ENCODE assay signal across 9 mouse cellular contexts in genomic region chr5:125174726-125175672, GRCm38 (mm10). TPM values are rescaled to one million over a fixed set of nuclear protein-coding genes. Genes with fewer than 3 reads are reported as not detected.
DNase-seq lines count a peak whose midpoint lies in the region; ATAC-seq and TF ChIP-seq lines count a peak whose summit lies in the region.
"Had no signal": no experiment of that assay in that cellular context is flagged by ENCODE, and none has a peak within 500 bp of the region (broad histone marks: within the 10 kb centered on the region; RNA-seq: fewer than 3 reads in every experiment).

No protein-coding gene starts in this region.

- H3K9ac ChIP-seq in forebrain, embryonic 16.5 days (replicated peaks; ENCODE audit: low read depth, low read length): peak overlapping the region; percentile 27; the same call in 1 of the 2 replicates
- no peak overlapping the region for H3K9ac ChIP-seq in lung, embryonic 16.5 days (ENCODE audit: low read length)
- H3K9ac ChIP-seq: liver, embryonic 14.5 days had no signal

- no peaks in the 10 kb centered on the region for H3K9me3 ChIP-seq in forebrain, embryonic 16.5 days (ENCODE audit: control insufficient read depth, low read length)
- no peaks in the 10 kb centered on the region for H3K9me3 ChIP-seq in lung, embryonic 16.5 days (ENCODE audit: control insufficient read depth, low read length)

- DNase-seq in frontal cortex, adult 2 months (ENCODE audit: extremely low spot score in 1 of 2, low spot score in 1 of 2): peak; percentile 51 to 78
- DNase-seq in adrenal gland, adult 2 months: peak; percentile 94
- peak; percentile 82 for DNase-seq in kidney, adult 18-20 months
- no peak for DNase-seq in c-Kit-positive CD71-positive TER-119-positive erythroid progenitor cells, embryonic 14.5 days (ENCODE audit: low spot score)

- H3K4me3 ChIP-seq in forebrain, embryonic 16.5 days (replicated peaks; ENCODE audit: low read length): no peak overlapping the region
- no peak overlapping the region for H3K4me3 ChIP-seq in lung, embryonic 16.5 days (ENCODE audit: low read length)
- no peak overlapping the region for H3K4me3 ChIP-seq in testis, adult 2 months (ENCODE audit: control insufficient read depth, low read depth, low read length)

- no peaks in the 10 kb centered on the region for H3K36me3 ChIP-seq in forebrain, embryonic 16.5 days (ENCODE audit: control insufficient read depth, insufficient read depth)
- H3K36me3 ChIP-seq in lung, embryonic 16.5 days (ENCODE audit: control insufficient read depth, insufficient read depth, low read length): no peaks in the 10 kb centered on the region
- no peaks in the 10 kb centered on the region for H3K36me3 ChIP-seq in testis, adult 2 months (ENCODE audit: control insufficient read depth, insufficient read depth, low read length)

- H3K27me3 ChIP-seq in forebrain, embryonic 16.5 days (replicated peaks; ENCODE audit: control insufficient read depth, insufficient read depth, low read length): no peaks in the 10 kb centered on the region
- H3K27me3 ChIP-seq in lung, embryonic 16.5 days (ENCODE audit: control insufficient read depth, insufficient read depth, low read depth, low read length): no peaks in the 10 kb centered on the region
- H3K27me3 ChIP-seq in testis, adult 2 months (ENCODE audit: control insufficient read depth, insufficient read depth, low read length): no peaks in the 10 kb centered on the region

- H3K4me1 ChIP-seq in forebrain, embryonic 16.5 days (replicated peaks; ENCODE audit: control insufficient read depth, insufficient read depth, low read length): peaks cover 79% of the 10 kb centered on the region
- H3K4me1 ChIP-seq in lung, embryonic 16.5 days (replicated peaks; ENCODE audit: control insufficient read depth, insufficient read depth, low read length): peaks cover 70% of the 10 kb centered on the region
- H3K4me1 ChIP-seq in testis, adult 2 months (ENCODE audit: control insufficient read depth, insufficient read depth, low read length): peaks cover 61% of the 10 kb centered on the region

- H3K4me2 ChIP-seq in forebrain, embryonic 16.5 days (ENCODE audit: low read length): peak overlapping the region; percentile 93
- H3K4me2 ChIP-seq in lung, embryonic 16.5 days (ENCODE audit: low read depth, low read length): peak overlapping the region; percentile 12; the same call in 1 of the 2 replicates

- TF ChIP-seq POLR2A in testis, adult 2 months (IDR thresholded peaks at IDR 0.05; ENCODE audit: control insufficient read depth, low read depth, low read length): no peak

- TF ChIP-seq CTCF in testis, adult 2 months (IDR thresholded peaks at IDR 0.05; ENCODE audit: control insufficient read depth, insufficient read depth, insufficient replicate concordance, low read depth, low read length): no peak

- H3K27ac ChIP-seq in forebrain, embryonic 16.5 days (ENCODE audit: low read length): peak overlapping the region; percentile 80
- H3K27ac ChIP-seq in lung, embryonic 16.5 days (ENCODE audit: low read length): peak overlapping the region; percentile 64
- peak overlapping the region; percentile 37; the same call in 1 of the 2 replicates for H3K27ac ChIP-seq in testis, adult 2 months (ENCODE audit: control insufficient read depth, insufficient read depth, low read depth, low read length)
- H3K27ac ChIP-seq: liver, embryonic 14.5 days had no signal

- WGBS in forebrain, embryonic 16.5 days: 29% methylated on average over 13 of the region's 13 CpGs
- 35% methylated on average over 13 of the region's 13 CpGs for WGBS in lung, embryonic 16.5 days

- no peak for ATAC-seq in frontal cortex, adult (ENCODE audit: low TSS enrichment)
- no peak for ATAC-seq in forebrain, embryonic 16.5 days
- ATAC-seq in lung, embryonic 16.5 days (ENCODE audit: low read depth): no peak

RNA-seq across cellular contexts. Expression of gene Ncor2, which starts 4.0 kb away (rescaled TPM):
- polyA plus RNA-seq in frontal cortex, adult 2 months (2012; rRNA removed): 115 and 145 TPM in 2 replicates
- 100 to 1,000 TPM; 149 to 340 TPM for total RNA-seq in adrenal gland, adult 2 months (2021)
- polyA plus RNA-seq in adrenal gland, adult 2 months (2012; rRNA removed): 183 and 229 TPM in 2 replicates
- polyA plus RNA-seq in forebrain, embryonic 16.5 days (2015; fragmentation: Nextera tagmentation; extraction: Ambion mirVana): 26.5 and 27.1 TPM in 2 replicates
- 20.3 and 27.3 TPM in 2 replicates for polyA plus RNA-seq in lung, embryonic 16.5 days (2015; fragmentation: Nextera tagmentation; extraction: Ambion mirVana)
- polyA plus RNA-seq in testis, adult 2 months (2012; rRNA removed): 28.0 and 31.7 TPM in 2 replicates
